Mouse (Mus musculus): ENCODE results near the gene Zbtb38.

DNA sequence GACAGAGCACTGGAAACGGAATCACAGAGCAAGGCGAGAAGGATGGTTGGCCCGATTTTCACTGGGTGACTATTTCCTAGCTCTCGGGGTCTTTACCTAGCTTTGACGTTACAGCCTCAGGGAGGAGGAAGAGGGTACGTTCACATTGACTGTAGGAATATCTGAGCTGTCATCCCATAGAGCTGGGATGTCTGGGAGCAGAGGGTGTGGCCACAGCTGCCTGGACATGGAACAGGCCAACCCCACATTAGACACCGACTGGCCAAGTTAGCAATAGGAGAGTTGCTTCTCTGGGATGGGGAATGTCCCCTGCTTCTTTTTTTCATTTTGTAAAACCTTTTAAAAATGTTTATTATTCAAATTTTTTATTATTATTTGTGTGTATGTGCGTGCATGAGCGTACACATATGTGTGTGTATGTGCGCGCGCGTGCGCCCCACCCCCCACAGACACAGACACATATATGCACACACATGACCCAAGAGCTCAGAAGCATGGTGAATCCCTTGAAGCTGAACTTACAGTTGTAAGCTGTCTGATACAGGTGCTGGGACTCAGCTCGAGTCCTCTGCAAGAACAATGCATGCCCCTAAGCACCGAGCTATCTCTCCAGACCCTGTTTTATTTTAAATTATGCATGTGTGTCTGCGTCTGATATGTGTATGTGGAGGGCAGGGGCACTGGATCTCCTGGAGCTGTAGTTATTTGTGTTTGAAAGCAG is 11.1 kb downstream of the Zbtb38 start:
- TF ChIP-seq CTCF (IDR thresholded peaks at IDR 0.05; ENCODE audit: low read depth, low read length) (no peak), POLR2A (IDR thresholded peaks at IDR 0.05; ENCODE audit: extremely low read depth, insufficient read depth, low read length) (no peak)

All from liver, adult 2 months (tissue).